Mouse (Mus musculus) gastrocnemius, postnatal 14 days (tissue): ENCODE results near the gene Zmiz2. TPM values are rescaled to one million over a fixed set of nuclear protein-coding genes. Genes with fewer than 3 reads are reported as not detected.
A peak's percentile ranks its signal among the peaks of the same experiment; 100 is the strongest.
"Not testable (repeated sequence)": the region's sequence is repeated elsewhere in the genome, so short reads cannot be mapped to it uniquely, and the experiment has no call there.

Source experiments
- DNase-seq: peaks from one replicate; pipeline ENCODE4 v3.0.0; 2021; ENCODE audit warnings: mixed read lengths
- intact Hi-C: fragments of 180-260 bp; cut with DNase I; formaldehyde crosslinking; loops from one replicate; pipeline ENCODE4 v1.15.1; 2025; ENCODE audit warnings: low total_unique reads
- total RNA-seq, 2 experiments: library from RNA; stranded (reverse); gene quantifications; 2 replicates each; pipeline ENCODE4 v1.2.3; 2021

Zmiz2 gene
- total RNA-seq, 2 experiments from 2014 or later: 28.9 to 30.2 TPM

DNA sequence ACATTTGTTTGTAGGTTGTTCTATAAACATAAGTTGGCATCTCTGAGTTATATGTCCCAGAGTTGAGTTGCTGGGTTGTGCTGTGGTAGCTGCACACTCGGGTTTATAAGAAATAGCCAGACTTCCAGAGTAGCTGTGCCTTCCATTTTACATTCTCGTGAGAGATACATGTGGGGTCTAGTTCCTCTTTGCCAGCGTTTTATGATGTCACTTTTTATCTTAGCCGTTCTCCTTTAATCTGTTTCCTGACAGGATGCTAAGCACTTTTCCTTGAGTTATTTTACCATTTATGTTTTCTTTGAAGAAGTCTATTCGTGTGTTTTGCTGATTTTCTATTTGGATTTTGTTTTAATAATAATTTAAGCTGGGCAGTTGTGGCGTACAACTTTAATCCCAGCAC lies 4.0 kb downstream of the Zmiz2 start:
- intact Hi-C loops: no loop called here
- DNase-seq: no peak

DNA sequence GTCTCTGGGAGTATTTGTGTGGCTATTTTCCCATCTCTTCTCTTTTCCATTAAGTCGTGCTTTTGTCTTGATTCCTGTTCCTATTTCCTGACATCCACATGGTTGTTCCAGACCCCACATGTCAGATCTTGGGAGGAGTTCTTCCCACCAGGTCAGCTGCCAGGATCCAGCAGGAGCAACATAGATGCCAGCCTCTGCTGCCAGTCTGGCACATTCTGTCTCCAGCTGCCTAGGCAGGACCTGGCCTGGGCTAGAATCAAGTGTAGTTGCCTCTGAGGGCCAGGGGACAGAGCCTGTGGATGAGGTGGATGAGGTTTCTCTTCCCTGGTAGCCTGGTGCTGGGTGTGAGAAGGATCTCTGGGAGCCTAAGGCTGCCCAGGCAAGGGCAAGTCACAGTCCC lies 5.0 kb downstream of the Zmiz2 start:
- intact Hi-C loops: no loop called here
- DNase-seq: peak; percentile 42

DNA sequence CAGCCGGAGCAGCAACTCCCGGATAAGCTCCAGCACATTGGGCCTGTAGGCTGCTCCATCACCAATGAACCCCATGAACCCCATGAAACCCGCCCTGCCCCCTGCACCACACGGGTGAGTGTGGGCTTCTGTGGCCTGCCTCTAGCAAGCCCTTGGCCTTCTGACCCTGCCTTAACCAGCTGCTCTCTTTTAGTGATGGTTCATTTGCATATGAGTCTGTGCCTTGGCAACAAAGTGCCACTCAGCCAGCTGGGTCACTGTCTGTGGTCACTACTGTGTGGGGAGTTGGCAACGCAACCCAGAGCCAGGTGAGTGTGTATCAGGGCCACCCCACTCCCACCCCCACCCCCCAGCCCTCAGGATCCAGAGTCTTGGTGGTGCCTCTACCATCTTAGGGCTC lies 6.7 kb downstream of the Zmiz2 start:
- no peak for DNase-seq
- intact Hi-C loops: no loop called here

DNA sequence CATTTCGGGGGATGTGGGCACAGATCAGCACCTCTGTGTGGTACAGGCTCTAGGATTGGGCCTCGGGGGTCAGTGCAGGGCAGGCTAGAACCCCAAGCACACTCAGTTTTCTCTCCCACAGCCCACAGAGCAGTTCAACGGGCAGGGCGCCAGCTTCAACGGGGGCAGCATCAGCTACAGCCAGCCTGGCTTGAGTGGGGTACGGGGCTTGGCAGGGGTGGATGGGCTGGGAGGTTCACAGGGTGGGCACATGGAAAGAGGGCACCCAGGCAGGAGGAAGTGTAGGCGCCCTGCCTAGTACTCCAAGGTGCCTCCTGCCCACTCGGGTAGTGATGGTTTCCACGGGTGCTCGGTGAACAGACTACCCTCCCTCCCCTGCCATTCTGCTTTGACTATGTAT lies 9.3 kb downstream of the Zmiz2 start:
- DNase-seq: no peak
- intact Hi-C loops: no loop called here

DNA sequence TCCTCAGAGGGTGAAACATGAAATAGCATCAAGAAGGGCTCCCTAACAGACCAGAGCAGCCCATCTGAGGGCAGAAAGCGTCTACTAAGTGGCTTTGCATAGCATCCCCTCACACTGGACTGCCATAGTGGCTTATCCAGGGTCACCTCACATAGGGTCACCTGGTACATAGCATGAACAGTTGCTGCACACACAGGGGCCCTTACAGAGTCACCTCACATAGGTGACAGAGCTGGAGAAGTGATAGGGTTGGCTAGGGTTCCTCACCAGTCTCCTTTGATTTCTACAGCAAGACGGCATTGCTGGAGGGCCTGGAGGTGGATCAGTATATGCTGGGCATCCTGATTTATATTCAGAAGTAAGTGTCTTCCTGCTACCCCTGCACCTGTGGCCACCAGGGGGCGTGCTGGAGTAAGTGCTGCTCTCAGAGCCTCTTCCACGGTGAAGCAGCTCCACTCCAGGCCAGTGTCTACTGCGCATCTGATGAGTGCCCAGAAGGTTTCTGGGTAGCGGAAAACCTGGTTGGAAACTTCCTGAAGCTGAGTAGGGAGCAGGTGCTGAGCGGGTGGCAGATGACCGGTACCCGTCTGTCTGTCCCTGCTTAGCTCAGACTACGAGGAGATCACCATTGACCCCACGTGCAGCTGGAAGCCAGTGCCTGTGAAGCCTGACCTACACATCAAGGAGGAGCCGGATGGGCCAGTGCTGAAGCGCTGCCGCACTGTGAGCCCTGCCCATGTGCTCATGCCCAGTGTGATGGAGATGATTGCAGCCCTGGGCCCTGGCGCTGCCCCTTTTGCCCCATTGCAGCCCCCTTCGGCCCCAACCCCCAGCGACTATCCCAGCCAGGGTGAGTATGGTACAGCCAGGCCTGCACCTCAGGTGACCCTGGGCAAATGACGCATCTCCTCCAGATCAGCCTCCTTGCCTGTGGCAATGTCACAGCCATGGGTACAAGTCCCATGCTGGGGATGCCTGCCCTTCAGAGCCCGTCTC lies 13.9 kb downstream of the Zmiz2 start:
- DNase-seq: peak; percentile 75
- intact Hi-C loops: no loop called here

DNA sequence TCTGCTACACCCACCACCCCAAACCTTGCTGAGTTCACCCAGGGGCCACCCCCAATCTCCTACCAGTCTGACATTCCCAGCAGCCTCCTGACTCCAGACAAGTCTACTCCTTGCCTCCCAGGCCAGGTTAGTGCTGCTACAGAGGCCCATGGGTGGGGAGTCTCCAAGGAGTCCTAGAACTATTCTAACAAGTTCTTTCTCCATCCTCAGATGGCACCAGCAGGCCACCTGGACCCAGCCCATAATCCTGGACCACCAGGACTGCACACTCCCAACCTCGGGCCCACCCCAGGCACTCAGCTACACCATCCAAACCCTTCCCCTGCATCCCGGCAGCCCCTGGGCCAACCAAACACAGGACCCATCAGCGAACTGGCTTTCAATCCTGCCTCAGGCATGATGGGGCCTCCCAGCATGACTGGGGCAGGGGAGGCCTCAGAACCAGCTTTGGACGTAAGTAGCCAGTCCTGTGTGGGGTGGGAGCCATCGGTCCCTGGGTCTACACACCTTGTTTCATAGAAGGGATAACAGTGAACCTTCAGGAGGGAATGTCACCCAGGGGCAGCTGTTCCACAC lies 15.0 kb downstream of the Zmiz2 start:
- DNase-seq: no peak
- intact Hi-C loops: no loop called here

DNA sequence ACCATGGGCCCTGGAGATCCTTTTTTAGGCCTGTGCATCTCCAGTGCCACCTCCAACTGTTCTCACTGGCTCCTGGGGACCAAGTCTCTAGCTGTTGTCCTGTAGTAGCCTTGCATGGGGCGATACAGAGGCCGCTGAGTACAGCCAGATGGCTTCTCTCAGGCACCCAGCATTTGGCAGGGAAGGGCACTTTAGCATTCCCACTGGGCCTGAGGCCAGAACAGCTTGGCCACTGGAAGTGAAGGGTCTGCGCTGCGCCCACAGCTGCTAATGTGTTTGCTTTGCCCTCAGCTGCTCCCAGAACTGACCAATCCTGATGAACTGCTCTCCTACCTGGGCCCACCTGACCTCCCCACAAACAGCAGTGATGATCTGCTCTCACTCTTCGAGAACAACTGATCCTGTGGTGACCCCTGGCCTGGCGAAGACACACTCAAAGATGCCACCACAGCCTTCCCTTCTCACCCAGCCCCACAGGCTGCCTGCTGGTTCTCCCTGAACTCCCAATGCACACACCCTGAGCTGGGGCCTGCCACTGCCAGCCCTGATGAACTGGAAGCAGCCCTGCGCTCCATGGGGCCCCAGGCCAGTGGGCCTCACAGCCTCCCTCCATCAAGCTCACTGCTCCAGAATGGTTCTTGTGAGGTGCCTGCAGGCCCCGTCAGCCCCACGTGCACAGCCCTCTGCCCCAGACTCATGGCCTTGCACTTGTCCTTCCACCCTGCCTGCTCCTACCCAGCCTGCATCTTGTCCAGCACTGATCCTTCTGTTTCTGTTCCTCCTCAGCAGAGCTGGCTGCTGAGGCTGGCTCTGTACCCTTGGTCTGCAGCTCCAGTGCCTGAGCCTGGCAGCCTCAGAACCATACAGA lies 16.1 kb downstream of the Zmiz2 start:
- intact Hi-C loops: no loop called here
- peak; percentile 52 for DNase-seq

DNA sequence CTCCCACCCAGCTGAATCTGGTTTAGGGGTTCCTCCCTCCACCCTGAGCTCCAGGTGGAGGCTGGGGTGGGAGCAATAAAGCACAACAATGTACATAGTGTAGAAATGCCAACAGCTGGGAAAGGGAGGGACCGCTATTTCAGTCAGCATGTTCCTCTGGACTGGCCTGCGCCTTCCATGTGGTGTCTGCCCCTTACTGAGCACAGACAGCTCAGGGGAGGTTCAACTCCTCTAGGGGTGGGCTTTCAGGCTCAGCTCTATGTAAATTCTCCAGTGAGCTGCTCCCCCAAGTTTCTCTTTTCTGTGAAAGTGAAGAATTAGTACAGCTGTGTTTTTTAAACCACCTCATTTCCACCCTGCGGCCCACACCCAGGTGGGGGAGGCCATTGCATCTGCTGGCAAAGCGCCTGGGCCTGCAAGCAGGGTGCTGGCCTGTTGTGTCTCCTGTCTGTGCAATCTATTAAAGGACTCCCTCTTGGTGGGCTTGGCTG lies 16.8 kb downstream of the Zmiz2 start:
- DNase-seq: peak; percentile 66
- intact Hi-C loops: no loop called here

DNA sequence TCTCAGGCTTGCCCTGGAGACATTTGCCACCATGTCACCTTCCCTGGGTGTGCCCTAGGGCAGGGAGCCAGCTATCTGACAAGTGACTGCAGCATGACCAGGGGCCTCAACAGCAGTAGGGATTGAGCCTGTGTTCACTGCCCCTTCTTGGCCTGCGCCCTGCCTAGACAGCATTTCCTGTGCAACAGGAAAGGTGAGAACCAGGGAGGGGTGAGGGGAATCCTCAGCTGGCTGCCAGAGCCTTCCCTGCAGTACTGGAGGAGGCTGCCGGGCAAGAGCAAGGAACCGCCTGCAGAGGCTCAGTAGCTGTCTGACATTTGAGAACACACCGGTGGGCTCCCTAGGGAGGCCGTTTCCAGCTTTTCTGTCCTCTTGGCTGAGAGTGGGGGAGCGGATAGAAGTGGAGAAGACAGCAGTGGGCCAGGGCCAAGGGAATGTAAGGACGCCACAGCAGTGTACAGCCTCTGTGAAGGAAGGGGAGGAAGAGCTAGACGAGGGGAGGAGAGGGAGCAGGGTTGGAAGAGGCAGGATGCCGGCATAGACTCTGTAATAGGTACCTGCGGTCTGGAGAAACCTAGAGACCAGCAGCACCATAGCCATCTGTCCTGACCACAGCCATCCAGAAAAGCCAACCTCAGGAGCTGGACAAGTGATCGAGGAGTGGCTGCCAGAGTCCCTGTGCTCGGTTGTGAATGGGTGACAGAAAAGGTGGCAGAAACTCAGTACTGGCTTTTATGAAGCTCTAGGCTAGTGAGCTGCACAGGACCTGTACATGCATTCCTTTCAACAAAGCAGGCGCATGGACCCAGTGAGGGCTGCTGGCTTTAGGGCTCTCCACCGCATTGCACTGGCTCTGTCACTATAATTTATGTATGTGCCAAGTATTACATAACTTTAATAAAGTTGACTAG lies 17.6 kb downstream of the Zmiz2 start:
- peak; percentile 81 for DNase-seq
- intact Hi-C loops: no loop called here

DNA sequence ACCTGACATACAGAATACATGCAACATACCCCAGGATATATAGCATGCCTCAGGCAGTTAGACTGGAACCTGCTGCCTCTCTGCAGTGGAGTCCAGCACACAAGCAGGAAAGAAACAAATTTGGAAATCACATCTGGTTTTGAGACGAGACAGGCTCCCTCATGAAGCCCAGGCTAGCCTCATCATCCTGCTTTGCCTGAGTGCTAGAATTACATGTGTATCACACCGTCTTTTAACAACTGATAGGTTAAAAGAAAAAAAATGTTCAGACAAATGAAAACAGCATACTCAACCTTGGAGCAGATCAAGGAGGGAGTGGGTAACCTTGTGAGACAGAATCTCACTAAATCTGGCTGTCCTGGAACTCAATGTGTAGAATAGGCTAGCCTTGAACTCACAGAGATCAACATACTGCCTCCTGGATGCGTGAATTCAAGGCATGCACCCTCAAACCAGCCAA lies 18.3 kb downstream of the Zmiz2 start:
- intact Hi-C loops: no loop called here
- no peak for DNase-seq

DNA sequence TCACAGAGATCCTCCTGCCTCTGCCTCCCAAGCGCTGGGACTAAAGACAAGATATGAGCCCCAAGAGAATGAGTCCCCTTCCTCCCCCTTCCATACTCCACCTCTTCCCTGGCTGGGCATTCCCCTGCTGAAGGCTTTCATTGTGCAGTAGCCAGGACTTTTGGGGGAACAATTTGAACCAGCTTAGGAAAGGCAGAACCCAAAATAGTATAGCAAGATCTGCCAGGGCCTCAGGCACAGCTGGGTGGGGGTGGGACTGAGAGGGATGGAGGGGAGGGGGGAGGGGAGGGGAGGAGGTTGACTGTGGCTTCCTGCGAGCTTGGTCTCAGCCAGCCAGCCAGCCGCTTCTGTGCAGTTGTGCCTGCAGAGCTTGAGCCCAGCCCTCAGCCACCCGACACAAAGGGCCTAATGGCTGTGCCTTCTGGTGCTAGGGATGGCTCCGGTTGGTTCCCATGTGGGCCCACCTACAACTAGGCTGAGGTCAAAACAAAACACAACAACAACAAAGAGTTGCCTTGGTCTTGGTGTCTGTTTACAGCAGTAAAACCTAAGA lies 21.3 kb downstream of the Zmiz2 start:
- intact Hi-C loops: no loop called here
- no peak for DNase-seq

DNA sequence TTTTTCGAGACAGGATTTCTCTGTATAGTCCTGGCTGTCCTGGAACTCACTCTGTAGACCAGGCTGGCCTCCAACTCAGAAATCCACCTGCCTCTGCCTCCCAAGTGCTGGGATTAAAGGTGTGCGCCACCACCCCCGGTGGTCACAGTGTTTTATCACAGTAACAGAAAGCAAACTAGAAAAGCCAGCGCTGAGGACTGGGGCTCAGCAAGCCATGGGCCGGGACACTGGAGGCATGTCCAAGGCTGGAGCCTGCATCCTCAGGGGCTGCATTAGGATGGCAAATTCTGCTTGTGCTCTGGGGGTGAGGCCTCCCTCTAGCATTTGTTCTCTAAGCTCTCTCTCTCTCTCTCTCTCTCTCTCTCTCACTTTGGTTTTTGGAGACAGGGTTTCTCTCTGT lies 21.9 kb downstream of the Zmiz2 start:
- intact Hi-C loops, DNase-seq: not testable (repeated sequence)

DNA sequence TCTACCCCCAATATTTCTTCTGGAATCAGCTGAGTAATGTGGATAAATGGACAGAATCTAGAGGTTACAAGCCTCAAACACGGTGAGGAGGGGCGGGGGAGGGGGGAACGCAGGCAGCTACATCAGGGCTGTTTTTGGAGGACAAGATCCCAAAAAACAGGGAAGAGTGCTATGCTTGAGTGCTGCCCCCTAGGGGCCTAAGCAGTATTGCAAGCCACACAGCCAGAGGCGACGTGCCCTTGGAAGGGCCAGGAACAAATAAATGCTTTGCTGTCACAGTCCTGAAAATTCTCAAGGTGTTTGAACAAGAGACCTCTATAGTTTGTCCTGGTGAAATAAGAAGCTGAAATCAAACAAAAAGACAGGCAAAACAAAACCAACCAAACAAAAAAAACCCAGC lies 22.8 kb downstream of the Zmiz2 start:
- peak; percentile 84 for DNase-seq
- intact Hi-C loops: no loop called here

DNA sequence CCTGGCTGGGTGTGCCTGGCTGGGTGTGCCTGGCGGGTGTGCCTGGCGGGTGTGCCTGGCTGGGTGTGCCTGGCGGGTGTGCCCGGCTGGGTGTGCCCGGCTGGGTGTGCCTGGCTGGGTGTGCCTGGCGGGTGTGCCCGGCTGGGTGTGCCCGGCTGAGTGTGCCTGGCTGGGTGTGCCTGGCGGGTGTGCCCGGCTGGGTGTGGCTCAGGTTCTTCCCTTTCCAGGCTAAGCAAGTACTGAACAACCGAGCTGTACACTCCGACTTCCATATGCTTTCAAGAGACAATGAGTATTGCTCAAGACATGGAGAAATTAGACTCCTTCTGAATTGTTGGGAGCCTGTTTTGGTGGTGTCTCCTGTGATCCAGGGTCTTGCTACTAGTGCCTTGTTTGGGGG lies 24.4 kb downstream of the Zmiz2 start:
- intact Hi-C loops: no loop called here

DNA sequence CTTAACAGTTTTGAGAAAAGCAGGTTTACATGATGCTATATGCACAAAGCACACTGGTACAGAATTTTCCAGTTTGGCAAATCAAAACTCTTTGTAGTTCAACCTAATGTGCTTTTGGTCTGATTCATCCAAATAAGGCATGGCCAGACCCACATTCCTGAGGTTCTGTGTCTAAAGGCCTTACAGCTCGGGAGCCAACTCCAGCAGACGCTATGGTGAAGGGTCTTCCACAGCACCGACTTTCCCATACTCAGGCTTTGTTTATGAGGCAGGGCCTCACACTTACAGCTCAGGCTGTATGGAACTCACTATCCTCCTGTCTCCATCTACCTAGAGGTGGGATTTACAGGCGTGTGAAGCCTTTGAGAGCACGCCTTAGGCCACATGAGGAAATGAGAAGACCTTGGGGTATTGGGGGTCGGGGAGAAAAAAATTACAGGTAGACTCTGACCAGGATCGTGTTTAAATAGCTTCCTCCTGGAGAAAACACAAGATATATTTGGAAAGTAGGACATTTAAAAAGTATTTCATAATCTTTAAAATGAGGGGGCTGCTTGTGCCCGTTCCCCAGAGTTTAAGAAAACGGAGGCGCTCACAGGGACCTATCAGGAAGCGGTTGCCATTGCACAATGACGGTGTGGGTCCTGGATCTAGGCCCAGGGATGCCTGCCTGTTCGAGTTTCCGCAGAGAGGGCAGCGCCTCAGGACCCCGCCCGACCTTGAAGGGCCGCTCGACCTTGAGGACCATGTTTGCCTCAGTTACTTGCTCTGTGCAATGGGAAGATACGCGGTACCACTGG lies 26.1 kb downstream of the Zmiz2 start, which contains the start of gene Ppia:
TSS of gene Ppia (plus strand) at position 693 of the 800 bp plus-strand sequence.
- DNase-seq: no peak
- intact Hi-C loops: no loop called here

More for the DNA sequence above, 24.4 kb downstream of the Zmiz2 start:
- no peak for DNase-seq

DNA sequence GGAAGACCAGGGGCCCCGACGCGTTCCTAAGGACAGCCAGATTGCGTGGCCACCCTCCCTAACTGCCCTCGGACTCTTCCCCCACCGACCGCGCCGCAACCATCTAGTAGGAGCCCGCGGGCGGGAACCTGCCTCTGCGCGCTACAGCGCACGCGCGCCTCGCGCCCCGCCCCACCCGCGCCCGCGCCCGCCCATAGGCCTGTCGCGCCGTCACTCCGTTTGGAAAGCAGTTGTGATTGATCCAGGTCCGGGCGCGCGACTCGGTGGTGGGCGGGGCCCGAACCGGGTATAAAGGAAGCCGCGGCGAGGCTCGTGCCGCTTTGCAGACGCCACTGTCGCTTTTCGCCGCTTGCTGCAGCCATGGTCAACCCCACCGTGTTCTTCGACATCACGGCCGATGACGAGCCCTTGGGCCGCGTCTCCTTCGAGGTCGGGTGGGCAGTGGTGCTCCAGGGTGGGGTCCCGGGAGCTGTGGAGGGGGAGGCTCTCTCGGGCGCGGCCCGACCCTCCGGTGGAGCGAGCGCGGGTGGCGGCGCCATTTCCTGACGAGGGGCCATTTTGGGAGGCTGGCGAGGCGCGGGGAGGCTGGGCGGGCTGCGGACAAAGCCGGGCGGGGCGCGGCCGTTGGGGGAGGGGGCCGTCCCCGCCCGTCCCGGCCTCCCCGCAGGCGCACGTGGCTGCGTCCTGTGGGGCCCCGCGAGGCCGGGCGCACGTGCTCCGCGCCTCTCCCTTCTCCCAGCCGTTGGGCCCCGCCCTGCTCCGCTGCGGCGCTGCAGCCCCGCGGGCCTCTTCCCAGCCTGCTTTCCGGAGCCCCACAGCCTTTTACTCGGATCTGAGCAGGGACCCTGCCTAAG lies 26.9 kb downstream of the Zmiz2 start:
- peak; percentile 97 for DNase-seq
- intact Hi-C loops: no loop called here
